ENCODE assay signal across 8 mouse cellular contexts in the genomic region with DNA sequence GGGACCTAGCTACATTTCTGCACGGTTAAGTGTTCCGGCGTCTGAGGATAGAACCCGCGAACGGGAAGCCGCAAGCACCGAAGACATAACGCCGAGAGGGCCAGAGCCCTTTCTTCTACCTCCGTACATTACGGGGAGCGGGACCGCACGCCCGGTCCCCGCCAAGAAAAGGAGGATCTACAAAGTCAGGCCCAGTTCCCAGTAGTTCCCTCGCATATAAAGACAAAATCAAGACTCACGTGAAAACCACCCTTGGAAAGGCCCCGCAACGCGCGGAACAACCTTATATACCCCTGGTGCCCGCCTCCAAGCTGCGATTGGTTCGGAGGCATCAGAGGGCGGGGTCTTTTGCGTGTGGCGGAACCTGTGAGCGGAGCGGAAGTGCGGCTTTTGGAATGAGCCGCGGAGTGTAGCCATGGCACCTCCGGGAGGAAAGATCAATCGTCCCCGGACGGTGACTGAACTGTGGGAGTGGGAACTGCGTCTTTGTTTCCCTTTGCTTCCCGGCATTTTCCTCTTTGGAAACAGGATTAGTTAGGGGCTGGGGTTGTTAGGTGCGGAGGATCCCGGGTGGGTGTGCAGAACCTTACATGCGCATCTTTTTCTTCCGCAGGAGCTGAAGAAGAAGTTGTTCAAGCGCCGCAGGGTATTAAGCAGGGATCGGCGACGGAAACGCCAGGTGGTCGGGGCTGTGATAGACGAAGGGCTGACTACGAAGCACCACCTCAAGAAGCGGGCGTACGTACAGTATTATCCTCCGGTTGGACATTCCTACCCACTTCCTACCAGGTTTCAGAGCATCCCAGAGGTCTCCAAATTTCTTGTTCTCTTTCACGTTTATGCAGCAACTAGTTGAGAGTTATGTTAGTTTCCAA. TPM values are rescaled to one million over a fixed set of nuclear protein-coding genes. Genes with fewer than 3 reads are reported as not detected.
DNase-seq lines count a peak whose midpoint lies in the region; ATAC-seq lines count a peak whose summit lies in the region.

1810009A15Rik (plus strand) TSS at position 343 of the 875 bp plus-strand sequence.
Gm49416 (plus strand) TSS at position 416 of the 875 bp plus-strand sequence.

- peak; percentile 94 for ATAC-seq in hindbrain, embryonic 14.5 days (ENCODE audit: low FRiP score)

- H3K27me3 ChIP-seq in hindbrain, embryonic 14.5 days (ENCODE audit: control insufficient read depth, insufficient read depth, low read length), result no peaks in the 10 kb centered on the region

- peak within 1 kb of the TSS; percentile 67 for H3K4me3 ChIP-seq in hindbrain, embryonic 14.5 days (replicated peaks; ENCODE audit: low read length)

- under 1% methylated on average over 58 of the region's 58 CpGs for WGBS in hindbrain, embryonic 14.5 days

- H3K9me3 ChIP-seq in hindbrain, embryonic 14.5 days (ENCODE audit: control insufficient read depth, low read length), result no peaks in the 10 kb centered on the region

- H3K27ac ChIP-seq in hindbrain, embryonic 14.5 days, result peak within 1 kb of the TSS; percentile 89

- peak within 1 kb of the TSS; percentile 89 for H3K4me2 ChIP-seq in hindbrain, embryonic 14.5 days (replicated peaks)

- DNase-seq in NIH3T3 (ENCODE audit: low read depth), result peak; percentile 99
- peak; percentile 98 to 99 for DNase-seq in cerebellum, postnatal 10 days
- peak; percentile 88 to 96 for DNase-seq in frontal cortex, postnatal 14 days (ENCODE audit: low spot score in 2 of 2)
- peak; percentile 98 for DNase-seq in hindbrain, embryonic 14.5 days (ENCODE audit: low spot score)
- peak; percentile 90 to 93 for DNase-seq in layer of hippocampus, postnatal 36 days
- peak; percentile 97 for DNase-seq in lung, postnatal 36 days
- peak; percentile 98 for DNase-seq in retina, postnatal 1 day
- peak; percentile 80 to 92 for DNase-seq in urinary bladder, adult 18-20 months (ENCODE audit: low spot score in 2 of 2)

- peaks cover 13% of the 10 kb centered on the region for H3K36me3 ChIP-seq in hindbrain, embryonic 14.5 days (replicated peaks; ENCODE audit: control insufficient read depth, insufficient read depth)

- H3K9ac ChIP-seq in hindbrain, embryonic 14.5 days, result peak within 1 kb of the TSS; percentile 70

- peaks cover 21% of the 10 kb centered on the region for H3K4me1 ChIP-seq in hindbrain, embryonic 14.5 days (replicated peaks; ENCODE audit: control insufficient read depth, insufficient read depth, low read length)

RNA-seq across cellular contexts. Expression of gene 1810009A15Rik, which starts in this region (rescaled TPM):
- 42.7 and 49.2 TPM in 2 replicates for polyA plus RNA-seq in hindbrain, embryonic 14.5 days (2014; fragmentation: Nextera tagmentation; extraction: Ambion mirVana)
- 10 to 100 TPM; 20.7 to 23.2 TPM for total RNA-seq in layer of hippocampus, postnatal 36 days (2021)

RNA-seq across cellular contexts. Expression of gene Gm49416, which starts in this region (rescaled TPM):
- 2.5 TPM in 1 of 2 replicates, not detected in the other for polyA plus RNA-seq in hindbrain, embryonic 14.5 days (2014; fragmentation: Nextera tagmentation; extraction: Ambion mirVana)
- total RNA-seq in layer of hippocampus, postnatal 36 days (2021), result 1 to 10 TPM in 1 of 2 experiments, under 1 TPM in 1; 0.99 to 2.3 TPM

Comparison
In these comparisons a context has a peak if more than half of its experiments do, and no peak if none do; other contexts are left out.
1. Peak in every context shown above with its lines: DNase-seq, ATAC-seq, H3K4me3 ChIP-seq and H3K27ac ChIP-seq.